Mouse (Mus musculus) telencephalon, adult 2 months (tissue): ENCODE measurements at regions not wholly inside any gene's neighbourhood (a gene's known extent, or its start where the extent isn't known, plus 50 kb on each side); places are given as distances from the start of the nearest gene placed in this dataset.

Experiments
- DNase-seq: peaks from one replicate; pipeline ENCODE4 v3.0.0-alpha.2; 2011; ENCODE audit warnings: low read depth, low spot score

- DNase-seq = no peak
These were observed 131.2 kb upstream of the Lef1 start for GRCm38 (mm10) chr3:130978986-130979642.

- no peak for DNase-seq
These were observed 132.2 kb upstream of the Lef1 start for GRCm38 (mm10) chr3:130977921-130978700.

- no peak for DNase-seq
These were observed 134.1 kb upstream of the Lef1 start for GRCm38 (mm10) chr3:130976206-130976605.

GRCm38 (mm10) chr3:130975291-130975690 lies 135.0 kb upstream of the Lef1 start:
- no peak for DNase-seq

GRCm38 (mm10) chr3:130972126-130972525 lies 138.1 kb upstream of the Lef1 start:
- DNase-seq = no peak

- no peak for DNase-seq
These were observed 145.0 kb upstream of the Lef1 start for GRCm38 (mm10) chr3:130965275-130965674.

- DNase-seq = no peak
These were observed 146.2 kb upstream of the Lef1 start for GRCm38 (mm10) chr3:130964088-130964487.

- DNase-seq = no peak
These were observed 146.6 kb upstream of the Lef1 start for GRCm38 (mm10) chr3:130963625-130964024.

- DNase-seq = no peak
These were observed 147.4 kb upstream of the Lef1 start for GRCm38 (mm10) chr3:130962701-130963472.

GRCm38 (mm10) chr3:130962151-130962633 lies 148.1 kb upstream of the Lef1 start:
- no peak for DNase-seq

GRCm38 (mm10) chr3:130961704-130962103 lies 148.6 kb upstream of the Lef1 start:
- DNase-seq = no peak

- no peak for DNase-seq
These were observed 154.3 kb upstream of the Lef1 start for GRCm38 (mm10) chr3:130955958-130956357.

GRCm38 (mm10) chr3:130951381-130951780 lies 158.9 kb upstream of the Lef1 start:
- DNase-seq = no peak

- DNase-seq = no peak
These were observed 159.4 kb upstream of the Lef1 start for GRCm38 (mm10) chr3:130950872-130951271.

- no peak for DNase-seq
These were observed 162.4 kb upstream of the Lef1 start for GRCm38 (mm10) chr3:130947880-130948279.

- DNase-seq = no peak
These were observed 163.0 kb upstream of the Lef1 start for GRCm38 (mm10) chr3:130947277-130947606.

- DNase-seq = no peak
These were observed 163.5 kb upstream of the Lef1 start for GRCm38 (mm10) chr3:130946576-130947276.

GRCm38 (mm10) chr3:130945861-130946449 lies 164.3 kb upstream of the Lef1 start:
- no peak for DNase-seq

- DNase-seq = no peak
These were observed 164.9 kb upstream of the Lef1 start for GRCm38 (mm10) chr3:130945396-130945795.

GRCm38 (mm10) chr3:130944241-130944640 lies 166.0 kb upstream of the Lef1 start:
- no peak for DNase-seq

GRCm38 (mm10) chr3:130942947-130943630 lies 167.2 kb upstream of the Lef1 start:
- DNase-seq = no peak
